Mouse (Mus musculus) MEL (cell line): Measurements from ENCODE around the gene Chrd. TPM values are rescaled to one million over a fixed set of nuclear protein-coding genes. Genes with fewer than 3 reads are reported as not detected.

Experiments used
- DNase-seq: peaks from one replicate; pipeline ENCODE4 v3.0.0; 2011; ENCODE audit warnings: low read depth, low spot score
- H3K27ac ChIP-seq: 2 replicates; pipeline ENCODE4 v1.5.1; 2012; ENCODE audit warnings: low read depth, mild to moderate bottlenecking, control low read depth, low read length, moderate library complexity; ENCODE audit not compliant: control insufficient read depth
- H3K27me3 ChIP-seq, 2 experiments: fragments of 150-350 bp in 1 of 2; sonication (generic) in 1 of 2; 2 replicates each; pipeline ENCODE4 v1.6.1; 2012; ENCODE audit warnings: low read length in 2 of 2, mild to moderate bottlenecking in 2 of 2, improper control_type of control experiment in 1 of 2, moderate library complexity in 1 of 2; ENCODE audit not compliant: insufficient read depth in 2 of 2, control insufficient read depth in 1 of 2
- H3K36me3 ChIP-seq, 2 experiments: 2 replicates each; pipeline ENCODE4 v1.6.1; 2012 to 2014; ENCODE audit warnings: low read length in 2 of 2, improper control_type of control experiment in 1 of 2, inconsistent platforms in 1 of 2, mild to moderate bottlenecking in 1 of 2; ENCODE audit not compliant: insufficient read depth in 2 of 2, control insufficient read depth in 1 of 2
- H3K4me1 ChIP-seq, 2 experiments: fragments of 150-350 bp in 1 of 2; sonication (generic) in 1 of 2; 2 replicates each; pipeline ENCODE4 v1.6.1; 2012; ENCODE audit warnings: low read length in 2 of 2, improper control_type of control experiment in 1 of 2, mild to moderate bottlenecking in 1 of 2; ENCODE audit not compliant: insufficient read depth in 2 of 2, control insufficient read depth in 1 of 2
- H3K4me3 ChIP-seq, 2 experiments: fragments of 150-350 bp in 1 of 2; sonication (generic) in 1 of 2; 2 replicates each; pipeline ENCODE4 v1.5.1; 2012; ENCODE audit warnings: low read depth in 2 of 2, low read length in 2 of 2, mild to moderate bottlenecking in 2 of 2, moderate library complexity in 2 of 2, control low read depth in 1 of 2, improper control_type of control experiment in 1 of 2; ENCODE audit not compliant: control insufficient read depth in 1 of 2, insufficient read depth in 1 of 2
- H3K79me2 ChIP-seq: 2 replicates; pipeline ENCODE4 v1.6.1; 2012; ENCODE audit warnings: mild to moderate bottlenecking, low read length, moderate library complexity; ENCODE audit not compliant: control insufficient read depth, poor library complexity, insufficient read depth
- H3K9ac ChIP-seq: 2 replicates; pipeline ENCODE4 v1.6.1; 2012; ENCODE audit warnings: low read depth, mild to moderate bottlenecking, control low read depth, low read length, moderate library complexity; ENCODE audit not compliant: control insufficient read depth, poor library complexity, severe bottlenecking
- H3K9me3 ChIP-seq: fragments of 150-350 bp; sonication (generic); replicated peaks from 2 replicates; pipeline ENCODE4 v1.6.1; 2012; ENCODE audit warnings: mild to moderate bottlenecking, low read length, improper control_type of control experiment, moderate library complexity; ENCODE audit not compliant: insufficient read depth
- BHLHE40 ChIP-seq: IDR thresholded peaks from 2 replicates; pipeline ENCODE4 v1.6.1; 2012; ENCODE audit warnings: low read depth, mild to moderate bottlenecking, inconsistent platforms, low read length, improper control_type of control experiment, borderline replicate concordance
- CHD1 ChIP-seq: IDR thresholded peaks from 2 replicates; pipeline ENCODE4 v1.6.1; 2012; ENCODE audit warnings: low read depth, mild to moderate bottlenecking, inconsistent platforms, low read length, improper control_type of control experiment
- CTCF ChIP-seq, 3 experiments: IDR thresholded peaks in 2 of 3; conservative IDR thresholded peaks in 1 of 3; 2 replicates each; pipeline ENCODE4 v1.5.1; 2011 to 2012; ENCODE audit warnings: low read length in 3 of 3, low read depth in 2 of 3, mild to moderate bottlenecking in 2 of 3, improper control_type of control experiment in 1 of 3, inconsistent platforms in 1 of 3, mixed read lengths in 1 of 3, moderate library complexity in 1 of 3; ENCODE audit not compliant: control insufficient read depth in 1 of 3, insufficient read depth in 1 of 3, poor library complexity in 1 of 3, severe bottlenecking in 1 of 3
- E2F4 ChIP-seq: IDR thresholded peaks from 2 replicates; pipeline ENCODE4 v1.6.1; 2011; ENCODE audit warnings: low read depth, low read length, improper control_type of control experiment, borderline replicate concordance
- EP300 ChIP-seq, 2 experiments: IDR thresholded peaks; 2 replicates each; pipeline ENCODE4 v1.6.1; 2011; ENCODE audit warnings: improper control_type of control experiment in 2 of 2, low read length in 2 of 2, low read depth in 1 of 2, mild to moderate bottlenecking in 1 of 2
- ETS1 ChIP-seq: IDR thresholded peaks from 2 replicates; pipeline ENCODE4 v1.6.1; 2012; ENCODE audit warnings: low read depth, mild to moderate bottlenecking, inconsistent platforms, low read length, improper control_type of control experiment, moderate library complexity
- GABPA ChIP-seq: IDR thresholded peaks from 2 replicates; pipeline ENCODE4 v1.6.1; 2012; ENCODE audit warnings: low read depth, mild to moderate bottlenecking, inconsistent platforms, low read length, improper control_type of control experiment, moderate library complexity
- GATA1 ChIP-seq: IDR thresholded peaks from 2 replicates; pipeline ENCODE4 v1.6.1; 2011; ENCODE audit warnings: low read depth, low read length, improper control_type of control experiment
- HCFC1 ChIP-seq: IDR thresholded peaks from 2 replicates; pipeline ENCODE4 v1.6.1; 2012; ENCODE audit warnings: low read depth, mild to moderate bottlenecking, inconsistent platforms, low read length, improper control_type of control experiment, moderate library complexity
- JUND ChIP-seq: IDR thresholded peaks from 2 replicates; pipeline ENCODE4 v1.6.1; 2011; ENCODE audit warnings: low read depth, mild to moderate bottlenecking, improper control_type of control experiment, low read length
- MAFK ChIP-seq: IDR thresholded peaks from 2 replicates; pipeline ENCODE4 v1.6.1; 2011; ENCODE audit warnings: low read depth, mild to moderate bottlenecking, low read length, improper control_type of control experiment, borderline replicate concordance
- MAX ChIP-seq: IDR thresholded peaks from 2 replicates; pipeline ENCODE4 v1.6.1; 2011; ENCODE audit warnings: low read length, improper control_type of control experiment
- MYC ChIP-seq: IDR thresholded peaks from 2 replicates; pipeline ENCODE4 v1.6.1; 2011; ENCODE audit warnings: low read depth, mild to moderate bottlenecking, low read length, improper control_type of control experiment, moderate library complexity
- NRF1 ChIP-seq: IDR thresholded peaks from 2 replicates; pipeline ENCODE4 v1.6.1; 2014; ENCODE audit warnings: low read depth, mild to moderate bottlenecking, inconsistent platforms, low read length, improper control_type of control experiment, moderate library complexity; ENCODE audit not compliant: poor library complexity, insufficient read depth, severe bottlenecking
- POLR2A ChIP-seq, 2 experiments: IDR thresholded peaks; 2 replicates each; pipeline ENCODE4 v1.6.1; 2011 to 2012; ENCODE audit warnings: low read length in 2 of 2, mild to moderate bottlenecking in 2 of 2, control low read depth in 1 of 2, improper control_type of control experiment in 1 of 2, low read depth in 1 of 2, moderate library complexity in 1 of 2; ENCODE audit not compliant: control insufficient read depth in 1 of 2, insufficient read depth in 1 of 2, poor library complexity in 1 of 2
- POLR2AphosphoS5 ChIP-seq: IDR thresholded peaks from 2 replicates; pipeline ENCODE4 v1.6.1; 2012; ENCODE audit warnings: low read depth, borderline replicate concordance, mild to moderate bottlenecking, inconsistent platforms, low read length, moderate library complexity, mixed read lengths
- RAD21 ChIP-seq: IDR thresholded peaks from 2 replicates; pipeline ENCODE4 v1.6.1; 2011; ENCODE audit warnings: mild to moderate bottlenecking, low read depth, low read length, improper control_type of control experiment
- RCOR1 ChIP-seq: IDR thresholded peaks from 2 replicates; pipeline ENCODE4 v1.6.1; 2012; ENCODE audit warnings: low read depth, mild to moderate bottlenecking, inconsistent platforms, low read length, improper control_type of control experiment
- SIN3A ChIP-seq: IDR thresholded peaks from 2 replicates; pipeline ENCODE4 v1.6.1; 2012; ENCODE audit warnings: low read length, improper control_type of control experiment, inconsistent platforms
- SMC3 ChIP-seq: IDR thresholded peaks from 2 replicates; pipeline ENCODE4 v1.6.1; 2011; ENCODE audit warnings: low read depth, low read length, improper control_type of control experiment
- TAL1 ChIP-seq: IDR thresholded peaks from 2 replicates; pipeline ENCODE4 v1.6.1; 2012; ENCODE audit warnings: mild to moderate bottlenecking, inconsistent platforms, low read length, moderate library complexity, mixed read lengths
- TBP ChIP-seq: IDR thresholded peaks from 2 replicates; pipeline ENCODE4 v1.8.0; 2011; ENCODE audit warnings: low read depth, low read length, improper control_type of control experiment
- TCF12 ChIP-seq: IDR thresholded peaks from 2 replicates; pipeline ENCODE4 v1.6.1; 2014; ENCODE audit warnings: low read depth, mild to moderate bottlenecking, inconsistent platforms, low read length, improper control_type of control experiment, moderate library complexity
- UBTF ChIP-seq: IDR thresholded peaks from 2 replicates; pipeline ENCODE4 v1.6.1; 2012; ENCODE audit warnings: low read depth, mild to moderate bottlenecking, inconsistent platforms, low read length, improper control_type of control experiment, moderate library complexity, borderline replicate concordance; ENCODE audit not compliant: insufficient read depth
- USF1 ChIP-seq: IDR thresholded peaks from 2 replicates; pipeline ENCODE4 v1.6.1; 2014; ENCODE audit warnings: low read depth, mild to moderate bottlenecking, inconsistent platforms, low read length, improper control_type of control experiment, moderate library complexity
- ZC3H11A ChIP-seq: IDR thresholded peaks from 2 replicates; pipeline ENCODE4 v1.6.1; 2012; ENCODE audit warnings: low read depth, mild to moderate bottlenecking, inconsistent platforms, low read length, improper control_type of control experiment
- ZKSCAN1 ChIP-seq: IDR thresholded peaks from 2 replicates; pipeline ENCODE4 v1.6.1; 2012; ENCODE audit warnings: low read depth, mild to moderate bottlenecking, inconsistent platforms, low read length, improper control_type of control experiment, moderate library complexity
- ZNF384 ChIP-seq: IDR thresholded peaks from 2 replicates; pipeline ENCODE4 v1.6.1; 2012; ENCODE audit warnings: low read depth, mild to moderate bottlenecking, inconsistent platforms, low read length, improper control_type of control experiment
- polyA plus RNA-seq, 2 experiments: library from polyadenylated mRNA; stranded (reverse) in 1 of 2; unstranded in 1 of 2; fragments of >175 nt in 1 of 2; fragments of >200 nt in 1 of 2; gene quantifications; 2 replicates each; pipeline versions ENCODE4 v1.2.1 to v1.2.4; 2012; ENCODE audit warnings: low replicate concordance in 2 of 2, low read depth in 1 of 2; ENCODE audit not compliant: insufficient read length in 2 of 2, insufficient read depth in 1 of 2, missing spikeins in 1 of 2
- total RNA-seq: library from RNA; depleted of rRNA; stranded (reverse); fragments of 300-350 nt; gene quantifications from 2 replicates; pipeline ENCODE4 v1.2.3, GENCODE M21; 2012

Chrd gene
- total and polyA plus RNA-seq, 3 experiments, result not detected

DNA sequence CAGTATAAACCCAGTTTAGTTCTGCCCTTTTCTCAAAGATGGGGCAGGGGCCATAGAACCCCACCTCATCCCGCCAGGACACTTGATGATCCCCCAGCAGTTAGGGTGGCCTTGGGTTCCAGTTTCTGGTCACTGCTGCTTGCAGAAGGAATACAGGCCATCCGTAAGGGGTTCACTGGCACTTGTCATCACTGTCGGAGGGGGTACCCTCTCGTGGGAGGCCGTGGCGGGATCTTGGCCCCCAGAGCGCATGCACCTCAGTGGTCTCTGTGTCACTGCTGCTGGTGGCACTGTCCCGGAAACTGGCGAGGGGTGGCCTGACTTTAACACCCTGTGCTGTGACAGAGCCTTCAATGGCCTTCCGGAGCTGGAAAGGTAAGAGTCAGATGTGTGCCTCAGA, 29.9 kb upstream of the Chrd start:
- no peak overlapping the region for H3K4me3 ChIP-seq
- H3K9me3 ChIP-seq, result no peaks in the 10 kb centered on the region
- peaks cover 15 to 33% of the 10 kb centered on the region in 2 experiments for H3K4me1 ChIP-seq
- no peak for DNase-seq
- no peaks in the 10 kb centered on the region for H3K79me2 ChIP-seq
- H3K9ac ChIP-seq, result no peak overlapping the region
- TF ChIP-seq CTCF (IDR thresholded peaks at IDR 0.05 in 2 of 3, conservative IDR thresholded peaks at IDR 0.05 in 1 of 3; ENCODE audit: control insufficient read depth in 1 of 3, insufficient read depth in 1 of 3, low read depth in 2 of 3, low read length in 3 of 3, poor library complexity in 1 of 3, severe bottlenecking in 1 of 3) (no peak), BHLHE40 (no peak), UBTF (no peak), RAD21 (no peak), USF1 (no peak), GABPA (no peak), NRF1 (no peak), HCFC1 (no peak), ZNF384 (no peak), ZC3H11A (no peak), E2F4 (no peak), MYC (no peak), ETS1 (no peak)
- H3K27me3 ChIP-seq, result no peaks in the 10 kb centered on the region
- 0 out of 2 replicates have a peak overlapping the region, but pooled peaks have one; percentile 2 for H3K27ac ChIP-seq
- peaks cover 0 to 34% of the 10 kb centered on the region in 2 experiments; a peak in 2 of 4 replicates for H3K36me3 ChIP-seq

DNA sequence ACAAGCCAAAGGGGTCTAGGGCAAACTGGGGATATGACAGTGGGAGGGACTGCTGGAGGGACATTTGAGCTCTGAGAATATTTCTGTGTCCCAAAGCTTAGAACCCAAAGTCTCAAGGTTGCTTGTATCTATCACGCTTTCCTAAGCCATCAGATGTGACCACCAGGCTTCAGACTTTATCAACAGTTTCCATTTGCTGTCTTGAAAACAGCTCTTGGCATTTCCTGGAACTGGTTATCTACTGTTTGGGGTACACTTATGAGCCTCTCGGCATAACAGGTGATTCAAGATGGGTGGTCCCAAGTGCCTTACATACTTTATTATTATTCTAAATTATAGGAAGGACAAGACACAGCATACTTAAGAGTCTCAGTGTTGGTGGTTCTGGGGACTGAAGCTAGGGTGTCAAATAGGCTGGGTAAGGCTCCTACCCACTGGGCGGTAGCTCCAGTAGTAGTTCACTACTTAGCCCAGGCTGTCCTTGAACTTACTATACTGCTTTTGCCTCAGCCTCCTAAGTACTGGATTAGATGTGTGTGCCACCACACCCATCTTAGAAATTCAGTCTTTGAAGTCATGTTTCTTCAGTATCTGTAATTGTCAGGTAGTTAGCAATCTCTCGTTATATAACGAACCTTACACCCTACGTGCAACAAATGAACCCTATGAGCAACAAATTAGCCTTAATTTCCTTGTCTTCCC, 29.1 kb upstream of the Chrd start:
- H3K4me3 ChIP-seq, result no peak overlapping the region
- no peaks in the 10 kb centered on the region for H3K27me3 ChIP-seq
- H3K9ac ChIP-seq, result no peak overlapping the region
- no peaks in the 10 kb centered on the region for H3K9me3 ChIP-seq
- H3K79me2 ChIP-seq, result no peaks in the 10 kb centered on the region
- DNase-seq, result peak; percentile 59
- peak overlapping the region; percentile 32 for H3K27ac ChIP-seq
- H3K36me3 ChIP-seq, result peaks cover 0 to 34% of the 10 kb centered on the region in 2 experiments; a peak in 2 of 4 replicates
- TF ChIP-seq TAL1 (peak; percentile 49), MAFK (no peak), ZKSCAN1 (no peak), BHLHE40 (no peak), ETS1 (peak; percentile 71; the same call in 1 of the 2 replicates), RCOR1 (no peak), GABPA (no peak), HCFC1 (no peak), RAD21 (no peak), TCF12 (peak; percentile 52; the same call in 1 of the 2 replicates), SMC3 (no peak), UBTF (no peak), TBP (no peak), GATA1 (peak; percentile 56; the same call in 1 of the 2 replicates), ZC3H11A (no peak), EP300 (IDR thresholded peaks at IDR 0.05; ENCODE audit: low read depth in 1 of 2, low read length in 2 of 2) (peak; percentile 39 to 74; a peak in 3 of 4 replicates), JUND (no peak), CHD1 (no peak), MYC (no peak), CTCF (IDR thresholded peaks at IDR 0.05 in 2 of 3, conservative IDR thresholded peaks at IDR 0.05 in 1 of 3; ENCODE audit: control insufficient read depth in 1 of 3, insufficient read depth in 1 of 3, low read depth in 2 of 3, low read length in 3 of 3, poor library complexity in 1 of 3, severe bottlenecking in 1 of 3) (no peak), MAX (no peak), SIN3A (peak; percentile 43), POLR2AphosphoS5 (no peak), POLR2A (IDR thresholded peaks at IDR 0.05; ENCODE audit: control insufficient read depth in 1 of 2, insufficient read depth in 1 of 2, low read depth in 1 of 2, low read length in 2 of 2, poor library complexity in 1 of 2) (no peak)
- peaks cover 15 to 33% of the 10 kb centered on the region in 2 experiments for H3K4me1 ChIP-seq
